Mouse (Mus musculus): ENCODE measurements around the gene Dvl1. TPM values are rescaled to one million over a fixed set of nuclear protein-coding genes. Genes with fewer than 3 reads are reported as not detected.

The Dvl1 gene
- polyA plus RNA-seq, 1 experiment, result 29.5 TPM

DNA sequence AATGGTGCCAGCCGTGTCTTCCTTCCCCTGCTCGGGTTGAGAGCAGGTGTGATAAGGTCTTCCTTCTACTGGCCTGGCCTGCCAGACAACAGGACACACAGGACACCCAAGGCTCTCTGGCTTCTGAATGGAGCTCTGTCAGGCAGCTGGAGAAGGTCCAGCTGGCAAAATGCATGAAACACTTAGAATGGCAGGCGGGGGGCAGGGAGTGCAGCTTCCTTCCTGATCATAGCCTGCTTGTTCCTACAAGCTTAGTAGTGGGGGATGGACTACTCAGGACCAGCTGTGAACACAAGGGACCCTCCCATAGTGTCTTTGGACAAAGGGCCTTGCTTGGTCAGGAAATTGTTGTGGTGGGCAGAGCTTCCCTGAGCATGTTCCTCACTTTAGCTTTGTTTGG, 54.0 kb downstream of the Dvl1 start:
- no peak for TF ChIP-seq FLI1 (IDR thresholded peaks at IDR 0.05; ENCODE audit: low read length)
- no peak for TF ChIP-seq GATA1 (IDR thresholded peaks at IDR 0.05; ENCODE audit: borderline replicate concordance, low read length)
- H3K36me3 ChIP-seq (replicated peaks; ENCODE audit: low read length), result peaks cover 93% of the 10 kb centered on the region

DNA sequence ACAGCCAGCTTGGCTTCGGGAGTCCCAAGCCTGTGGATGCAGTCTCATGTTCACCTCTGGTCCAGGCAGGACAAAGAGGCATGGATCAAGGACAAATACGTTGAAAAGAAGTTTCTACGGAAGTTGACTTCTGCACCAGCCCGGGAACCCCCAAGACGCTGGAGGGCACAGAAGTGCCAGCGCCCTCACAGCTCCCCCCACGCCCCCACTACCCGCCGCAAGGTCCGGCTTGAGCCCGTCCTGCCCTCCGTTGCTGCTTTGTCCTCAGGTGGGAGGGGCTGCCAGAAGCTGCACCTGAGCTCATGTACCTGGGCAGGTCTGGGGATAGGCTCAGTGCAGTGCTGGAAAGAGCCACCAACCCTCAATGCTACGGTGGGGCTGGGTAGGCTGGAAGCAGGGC, 56.0 kb downstream of the Dvl1 start:
- Histone ChIP-seq H3K9me3 (no peaks in the 10 kb centered on the region), H3K4me3 (replicated peaks) (no peak overlapping the region), H3K27me3 (replicated peaks) (no peaks in the 10 kb centered on the region), H3K4me1 (peaks cover 15% of the 10 kb centered on the region), H3K36me3 (replicated peaks; ENCODE audit: low read length) (peaks cover 98% of the 10 kb centered on the region)
- TF ChIP-seq GATA1 (IDR thresholded peaks at IDR 0.05; ENCODE audit: borderline replicate concordance, low read length) (no peak), FLI1 (IDR thresholded peaks at IDR 0.05; ENCODE audit: low read length) (no peak)

More for the DNA sequence above, 54.0 kb downstream of the Dvl1 start:
- H3K4me1 ChIP-seq, result peaks cover 22% of the 10 kb centered on the region
- no peak overlapping the region for H3K4me3 ChIP-seq (replicated peaks)
- no peaks in the 10 kb centered on the region for H3K9me3 ChIP-seq
- no peaks in the 10 kb centered on the region for H3K27me3 ChIP-seq (replicated peaks)

GRCm38 (mm10) chr4:155904318-155905102, 57.3 kb downstream of the Dvl1 start:
- Histone ChIP-seq H3K4me3 (replicated peaks) (no peak overlapping the region), H3K27me3 (replicated peaks) (no peaks in the 10 kb centered on the region), H3K9me3 (no peaks in the 10 kb centered on the region), H3K36me3 (replicated peaks; ENCODE audit: low read length) (peaks cover 89% of the 10 kb centered on the region), H3K4me1 (peaks cover 20% of the 10 kb centered on the region)
- no peak for TF ChIP-seq GATA1 (IDR thresholded peaks at IDR 0.05; ENCODE audit: borderline replicate concordance, low read length)
- TF ChIP-seq FLI1 (IDR thresholded peaks at IDR 0.05; ENCODE audit: low read length), result no peak

- Histone ChIP-seq H3K4me1 (peaks cover 26% of the 10 kb centered on the region), H3K27me3 (replicated peaks) (peaks cover 3% of the 10 kb centered on the region), H3K9me3 (no peaks in the 10 kb centered on the region), H3K36me3 (replicated peaks; ENCODE audit: low read length) (peaks cover 78% of the 10 kb centered on the region), H3K4me3 (replicated peaks) (no peak overlapping the region)
- TF ChIP-seq FLI1 (IDR thresholded peaks at IDR 0.05; ENCODE audit: low read length) (no peak), GATA1 (IDR thresholded peaks at IDR 0.05; ENCODE audit: borderline replicate concordance, low read length) (no peak)
These were observed 58.4 kb downstream of the Dvl1 start for GRCm38 (mm10) chr4:155905634-155906033.

- Histone ChIP-seq H3K27me3 (replicated peaks) (peaks cover 5% of the 10 kb centered on the region), H3K36me3 (replicated peaks; ENCODE audit: low read length) (peaks cover 73% of the 10 kb centered on the region), H3K4me1 (peaks cover 22% of the 10 kb centered on the region), H3K9me3 (no peaks in the 10 kb centered on the region), H3K4me3 (replicated peaks) (no peak overlapping the region)
- TF ChIP-seq GATA1 (IDR thresholded peaks at IDR 0.05; ENCODE audit: borderline replicate concordance, low read length), result no peak
- TF ChIP-seq FLI1 (IDR thresholded peaks at IDR 0.05; ENCODE audit: low read length), result no peak
These were observed 58.9 kb downstream of the Dvl1 start for GRCm38 (mm10) chr4:155906125-155906524.

DNA sequence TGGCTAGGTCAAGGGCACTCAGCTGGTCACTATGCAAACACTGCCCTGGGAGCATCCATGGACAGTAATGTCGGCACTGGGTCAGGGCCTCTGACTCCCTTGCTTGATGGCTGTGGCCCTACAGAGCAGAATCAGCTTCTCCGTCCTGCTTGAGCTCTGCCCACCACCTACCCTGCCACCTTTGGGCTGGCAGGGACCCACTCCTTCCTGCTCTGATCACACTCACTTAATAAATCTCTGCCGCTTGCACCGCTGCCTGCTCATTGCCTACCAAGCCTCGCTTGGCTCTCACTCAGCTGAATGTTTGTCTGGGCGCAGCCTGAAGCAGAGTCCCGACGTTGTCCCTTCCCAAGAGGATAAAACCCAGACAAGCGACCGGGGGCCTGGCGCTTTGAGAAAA, 59.8 kb downstream of the Dvl1 start:
- TF ChIP-seq GATA1 (IDR thresholded peaks at IDR 0.05; ENCODE audit: borderline replicate concordance, low read length) (no peak), FLI1 (IDR thresholded peaks at IDR 0.05; ENCODE audit: low read length) (no peak)

GRCm38 (mm10) chr4:155908281-155908680, 61.1 kb downstream of the Dvl1 start:
- H3K9me3 ChIP-seq, result no peaks in the 10 kb centered on the region
- TF ChIP-seq GATA1 (IDR thresholded peaks at IDR 0.05; ENCODE audit: borderline replicate concordance, low read length), result no peak
- no peak for TF ChIP-seq FLI1 (IDR thresholded peaks at IDR 0.05; ENCODE audit: low read length)
- H3K36me3 ChIP-seq (replicated peaks; ENCODE audit: low read length), result peaks cover 52% of the 10 kb centered on the region
- H3K4me1 ChIP-seq, result peaks cover 16% of the 10 kb centered on the region
- H3K4me3 ChIP-seq (replicated peaks), result no peak overlapping the region
- peaks cover 5% of the 10 kb centered on the region for H3K27me3 ChIP-seq (replicated peaks)

More for the DNA sequence above, 59.8 kb downstream of the Dvl1 start:
- Histone ChIP-seq H3K36me3 (replicated peaks; ENCODE audit: low read length) (peaks cover 64% of the 10 kb centered on the region), H3K9me3 (no peaks in the 10 kb centered on the region), H3K4me1 (peaks cover 16% of the 10 kb centered on the region), H3K27me3 (replicated peaks) (peaks cover 5% of the 10 kb centered on the region), H3K4me3 (replicated peaks) (no peak overlapping the region)

DNA sequence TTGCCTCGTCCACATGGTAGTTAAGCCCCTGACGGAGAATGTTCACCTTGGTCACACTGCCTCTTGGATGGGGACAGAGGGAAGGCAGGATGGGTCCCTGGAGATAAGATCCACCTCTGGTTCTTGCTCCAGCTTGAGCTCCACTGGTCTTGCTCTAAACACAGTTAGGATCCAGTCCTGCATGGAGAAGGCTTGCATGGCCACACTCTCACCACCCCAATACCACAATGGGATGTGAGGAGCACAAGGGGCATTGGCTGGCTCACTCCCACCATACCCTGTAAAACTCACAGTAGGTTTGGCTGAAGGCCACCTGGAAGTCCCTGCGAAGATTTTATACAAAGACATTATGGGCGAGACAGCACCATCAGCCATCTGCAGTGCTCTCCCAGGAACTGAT, 61.5 kb downstream of the Dvl1 start:
- Histone ChIP-seq H3K4me1 (peaks cover 16% of the 10 kb centered on the region), H3K36me3 (replicated peaks; ENCODE audit: low read length) (peaks cover 47% of the 10 kb centered on the region), H3K9me3 (no peaks in the 10 kb centered on the region), H3K27me3 (replicated peaks) (peaks cover 5% of the 10 kb centered on the region), H3K4me3 (replicated peaks) (no peak overlapping the region)
- TF ChIP-seq FLI1 (IDR thresholded peaks at IDR 0.05; ENCODE audit: low read length), result no peak
- TF ChIP-seq GATA1 (IDR thresholded peaks at IDR 0.05; ENCODE audit: borderline replicate concordance, low read length), result no peak

Other genes starting within 250 kb of the Dvl1 start
- gene Slc35e2, start 246.0 kb upstream of the Dvl1 start, polyA plus RNA-seq (2012; ENCODE audit: insufficient read depth, low replicate concordance), result 0.17 and 0.60 TPM in 2 replicates
- 9.7 and 77.3 TPM in 2 replicates for gene Cdk11b, start 222.5 kb upstream of the Dvl1 start, polyA plus RNA-seq (2012; ENCODE audit: insufficient read depth, low replicate concordance)
- gene Gm10563, start 202.0 kb upstream of the Dvl1 start, polyA plus RNA-seq (2012; ENCODE audit: insufficient read depth, low replicate concordance), result not detected in 2 replicates
- 3.7 TPM in 1 of 2 replicates, not detected in the other for gene Mmp23, start 194.0 kb upstream of the Dvl1 start, polyA plus RNA-seq (2012; ENCODE audit: insufficient read depth, low replicate concordance)
- gene Mib2, start 178.2 kb upstream of the Dvl1 start, polyA plus RNA-seq (2012; ENCODE audit: insufficient read depth, low replicate concordance), result 45.2 and 94.9 TPM in 2 replicates
- gene Fndc10, start 153.1 kb upstream of the Dvl1 start, polyA plus RNA-seq (2012; ENCODE audit: insufficient read depth, low replicate concordance), result 0.44 and 4.7 TPM in 2 replicates
- 37.1 and 112 TPM in 2 replicates for gene Ssu72, start 142.6 kb upstream of the Dvl1 start, polyA plus RNA-seq (2012; ENCODE audit: insufficient read depth, low replicate concordance)
- gene Tmem240, start 112.6 kb upstream of the Dvl1 start, polyA plus RNA-seq (2012; ENCODE audit: insufficient read depth, low replicate concordance), result 1.2 and 3.2 TPM in 2 replicates
- gene Atad3a, start 86.3 kb upstream of the Dvl1 start, polyA plus RNA-seq (2012; ENCODE audit: insufficient read depth, low replicate concordance), result 11.3 and 20.5 TPM in 2 replicates
- gene Vwa1, start 72.7 kb upstream of the Dvl1 start, polyA plus RNA-seq (2012; ENCODE audit: insufficient read depth, low replicate concordance), result 0.41 and 1.4 TPM in 2 replicates
- gene Tmem88b, start 61.5 kb upstream of the Dvl1 start, polyA plus RNA-seq (2012; ENCODE audit: insufficient read depth, low replicate concordance), result 0.04 TPM in 1 of 2 replicates, not detected in the other
- gene Ankrd65, start 57.0 kb upstream of the Dvl1 start, polyA plus RNA-seq (2012; ENCODE audit: insufficient read depth, low replicate concordance), result not detected in 2 replicates
- 10.2 and 29.9 TPM in 2 replicates for gene Mrpl20, start 44.5 kb upstream of the Dvl1 start, polyA plus RNA-seq (2012; ENCODE audit: insufficient read depth, low replicate concordance)
- gene Ccnl2, start 34.9 kb upstream of the Dvl1 start, polyA plus RNA-seq (2012; ENCODE audit: insufficient read depth, low replicate concordance), result 8.4 and 15.4 TPM in 2 replicates
- 60.6 and 341 TPM in 2 replicates for gene Aurkaip1, start 16.1 kb upstream of the Dvl1 start, polyA plus RNA-seq (2012; ENCODE audit: insufficient read depth, low replicate concordance)
- gene Mxra8, start 7.7 kb upstream of the Dvl1 start, polyA plus RNA-seq (2012; ENCODE audit: insufficient read depth, low replicate concordance), result 0.13 TPM in 1 of 2 replicates, not detected in the other
- gene Tas1r3, start 16.0 kb downstream of the Dvl1 start, polyA plus RNA-seq (2012; ENCODE audit: insufficient read depth, low replicate concordance), result 0.22 and 1.7 TPM in 2 replicates
- 1.5 and 3.5 TPM in 2 replicates for gene Cptp, start 22.0 kb downstream of the Dvl1 start, polyA plus RNA-seq (2012; ENCODE audit: insufficient read depth, low replicate concordance)
- 12.5 and 14.1 TPM in 2 replicates for gene Ints11, start 22.1 kb downstream of the Dvl1 start, polyA plus RNA-seq (2012; ENCODE audit: insufficient read depth, low replicate concordance)
- gene Pusl1, start 44.4 kb downstream of the Dvl1 start, polyA plus RNA-seq (2012; ENCODE audit: insufficient read depth, low replicate concordance), result 99.4 and 450 TPM in 2 replicates
- gene Acap3, start 44.4 kb downstream of the Dvl1 start, polyA plus RNA-seq (2012; ENCODE audit: insufficient read depth, low replicate concordance), result 33.2 and 58.6 TPM in 2 replicates
- 90.8 and 106 TPM in 2 replicates for gene Ube2j2, start 96.4 kb downstream of the Dvl1 start, polyA plus RNA-seq (2012; ENCODE audit: insufficient read depth, low replicate concordance)
- 30.2 and 64.1 TPM in 2 replicates for gene C1qtnf12, start 114.9 kb downstream of the Dvl1 start, polyA plus RNA-seq (2012; ENCODE audit: insufficient read depth, low replicate concordance)
- 3.3 and 5.3 TPM in 2 replicates for gene B3galt6, start 145.2 kb downstream of the Dvl1 start, polyA plus RNA-seq (2012; ENCODE audit: insufficient read depth, low replicate concordance)
- gene Sdf4, start 145.5 kb downstream of the Dvl1 start, polyA plus RNA-seq (2012; ENCODE audit: insufficient read depth, low replicate concordance), result 29.6 and 45.2 TPM in 2 replicates
- gene Tnfrsf4, start 166.4 kb downstream of the Dvl1 start, polyA plus RNA-seq (2012; ENCODE audit: insufficient read depth, low replicate concordance), result 2.3 and 9.4 TPM in 2 replicates
- 2.9 TPM in 1 of 2 replicates, not detected in the other for gene Tnfrsf18, start 178.8 kb downstream of the Dvl1 start, polyA plus RNA-seq (2012; ENCODE audit: insufficient read depth, low replicate concordance)
- gene Ttll10, start 212.0 kb downstream of the Dvl1 start, polyA plus RNA-seq (2012; ENCODE audit: insufficient read depth, low replicate concordance), result not detected in 2 replicates

Data from megakaryocyte, embryonic 14.5 days (primary cell).